Mouse (Mus musculus) frontal cortex, adult (tissue): ENCODE results near the gene Etfa.

Experiments
- ATAC-seq: cut with Nextera tagmentation; 2 replicates; pipeline ENCODE4 v1.9.2; 2017; ENCODE audit warnings: mild to moderate bottlenecking, moderate library complexity, mixed read lengths; ENCODE audit not compliant: low TSS enrichment

Etfa gene

DNA sequence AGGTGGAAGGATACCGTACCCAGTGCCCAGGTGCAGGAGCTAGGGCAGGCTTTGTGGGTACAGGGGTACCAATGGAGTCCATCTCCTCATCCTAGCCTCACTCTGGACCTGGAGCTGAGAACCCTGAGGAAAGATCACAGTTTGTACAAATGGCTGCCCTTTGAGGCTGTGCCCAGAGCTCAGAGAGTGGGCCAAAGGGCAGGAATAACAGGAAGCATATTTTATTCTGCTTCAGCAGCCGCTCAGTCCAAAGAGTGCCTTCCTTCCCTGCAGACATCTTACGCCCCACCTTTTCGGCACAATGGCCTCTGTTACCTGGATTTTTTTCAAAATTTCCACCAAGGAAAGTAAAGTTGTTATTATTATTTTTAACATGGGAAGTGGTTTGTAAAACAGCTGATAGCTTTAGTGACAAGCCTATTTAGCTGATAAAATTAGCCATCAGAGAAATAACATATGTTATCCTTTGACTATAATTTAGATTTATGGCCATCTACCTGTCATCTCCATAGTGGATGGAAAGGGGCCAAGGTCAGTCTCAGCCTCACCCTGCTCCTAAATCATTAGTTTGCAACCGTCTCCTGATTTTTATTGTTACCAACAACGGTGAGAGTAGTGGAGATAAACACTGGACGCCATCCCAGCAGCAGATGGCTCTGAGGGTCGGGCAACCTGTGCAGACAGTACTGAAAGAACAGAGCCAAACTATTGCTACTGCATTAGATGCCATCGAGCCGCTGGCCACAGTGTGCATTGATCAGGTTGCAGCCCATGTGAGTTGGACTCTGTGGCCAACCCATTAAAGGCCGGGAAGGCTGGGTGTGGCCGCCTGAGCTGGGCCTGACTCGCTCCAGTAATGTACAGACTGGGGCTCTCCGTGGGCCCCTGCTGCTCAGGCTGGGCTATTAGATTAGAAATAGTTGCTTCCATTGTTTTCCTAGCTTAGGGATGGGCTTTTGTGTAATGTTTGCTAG is 88.3 kb downstream of the Etfa start:
- no peak for ATAC-seq

DNA sequence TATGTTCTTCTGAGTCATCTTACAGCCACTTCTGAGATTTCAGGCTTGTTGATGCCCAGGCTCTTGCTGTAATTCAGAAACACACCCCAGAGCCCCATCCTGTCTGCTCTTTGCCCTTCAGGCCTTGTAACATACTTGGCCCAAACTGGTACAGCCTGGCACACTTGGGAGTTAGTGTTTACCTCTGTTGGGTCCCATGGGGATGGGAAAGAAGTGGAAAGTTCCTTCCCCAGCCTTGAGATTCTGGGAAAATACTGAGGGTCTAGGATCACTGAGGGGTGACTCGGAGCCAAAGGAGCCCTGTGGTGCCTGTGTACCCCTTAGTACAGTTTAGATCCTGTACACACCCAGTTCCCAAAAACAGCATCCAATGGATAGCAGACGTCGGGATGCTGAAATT is 90.3 kb downstream of the Etfa start:
- no peak for ATAC-seq

DNA sequence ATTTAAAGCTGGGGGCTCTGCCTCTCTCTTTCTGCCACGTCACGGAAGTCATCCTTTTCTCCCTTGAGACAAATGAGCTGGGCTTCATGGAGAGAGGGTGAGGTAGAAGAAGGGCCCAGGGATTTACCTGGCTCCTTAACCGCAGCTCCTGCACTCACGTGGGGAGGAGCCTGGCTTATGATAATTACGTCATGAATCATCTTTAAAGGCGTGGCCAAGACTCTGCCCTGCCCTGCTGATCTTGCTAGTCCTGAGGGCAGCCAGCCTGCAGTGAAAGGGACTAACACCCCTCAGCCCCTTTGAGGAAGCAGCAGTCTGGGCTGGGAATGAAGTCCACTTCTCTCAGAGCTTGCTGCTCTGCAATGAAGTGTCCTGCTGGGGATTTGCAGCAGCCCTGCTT is 100.9 kb downstream of the Etfa start:
- ATAC-seq: no peak

DNA sequence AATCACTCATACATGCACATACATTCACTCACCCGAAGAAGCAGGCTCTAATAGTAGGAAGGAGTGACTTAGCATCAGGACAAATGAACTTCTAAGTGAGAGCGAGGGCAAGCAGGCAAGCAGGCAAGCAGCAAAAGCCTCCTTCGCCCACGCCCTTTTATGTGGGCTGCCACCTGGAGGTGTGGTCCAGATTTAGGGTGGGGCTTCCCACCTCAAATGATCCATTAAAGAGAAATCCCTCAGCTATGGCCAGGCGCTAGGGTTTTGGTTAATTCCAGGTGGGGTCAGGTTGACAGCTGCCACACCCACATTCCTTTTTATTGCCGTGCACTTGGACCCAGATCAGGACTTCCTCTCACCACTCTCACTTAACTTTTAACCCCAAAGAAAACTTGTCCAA is 101.6 kb downstream of the Etfa start:
- no peak for ATAC-seq

DNA sequence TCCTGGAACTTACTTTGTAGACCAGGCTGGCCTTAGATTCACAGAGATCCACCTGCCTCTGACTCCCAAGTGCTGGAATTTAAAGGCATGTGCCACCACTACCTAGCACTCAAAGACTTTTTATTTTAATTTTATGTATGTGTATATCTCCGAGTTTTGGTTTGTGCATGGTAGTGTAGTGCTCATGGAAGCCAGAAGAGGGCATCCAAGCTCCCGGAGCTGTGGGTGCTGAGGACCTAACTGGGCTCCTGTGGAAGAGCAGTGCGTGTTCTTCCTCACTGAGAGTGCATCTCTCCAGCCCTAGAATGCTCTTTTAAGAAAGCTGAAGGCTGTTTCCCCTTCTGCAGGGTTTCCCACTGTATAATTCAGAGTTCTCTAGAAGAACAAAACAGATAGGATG is 102.2 kb downstream of the Etfa start:
- ATAC-seq: no peak

DNA sequence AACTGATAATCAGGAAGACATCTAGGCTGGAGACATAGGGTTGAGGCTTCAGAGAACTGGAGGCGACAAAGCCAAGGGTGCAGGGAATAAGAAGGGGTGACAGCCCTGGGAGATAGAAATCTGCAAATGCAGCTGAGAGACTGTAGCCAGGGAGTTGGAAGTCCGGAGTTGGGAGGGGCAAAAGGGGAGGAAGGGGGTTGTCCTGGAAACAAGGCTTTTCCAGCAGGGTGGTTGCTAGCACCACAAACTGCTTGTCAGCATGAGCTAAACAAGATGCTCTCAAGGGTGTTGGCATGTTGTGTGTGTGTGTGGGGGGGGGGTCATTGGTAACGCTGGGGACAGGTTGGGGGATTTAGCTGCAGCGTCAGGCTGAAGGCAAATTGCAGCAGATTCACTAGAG is 103.2 kb downstream of the Etfa start:
- ATAC-seq: no peak

DNA sequence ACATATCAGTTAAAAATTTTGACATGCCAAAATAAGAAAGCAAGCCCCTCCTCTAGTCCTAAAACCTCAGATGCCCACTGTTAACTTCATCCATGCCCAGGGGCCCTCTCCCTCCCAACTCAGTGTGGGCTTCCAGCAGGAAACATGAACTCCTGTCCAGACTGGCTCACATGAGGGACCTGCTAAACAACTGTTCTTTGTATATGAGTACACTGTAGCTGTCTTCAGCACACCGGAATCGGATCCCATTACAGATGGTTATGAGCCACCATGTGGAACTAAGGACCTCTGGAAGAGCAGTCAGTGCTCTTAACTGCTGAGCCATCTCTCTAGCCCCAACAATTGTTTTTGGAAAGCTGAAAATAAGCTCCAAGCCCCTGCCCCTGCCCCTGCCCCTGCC is 105.3 kb downstream of the Etfa start:
- no peak for ATAC-seq

DNA sequence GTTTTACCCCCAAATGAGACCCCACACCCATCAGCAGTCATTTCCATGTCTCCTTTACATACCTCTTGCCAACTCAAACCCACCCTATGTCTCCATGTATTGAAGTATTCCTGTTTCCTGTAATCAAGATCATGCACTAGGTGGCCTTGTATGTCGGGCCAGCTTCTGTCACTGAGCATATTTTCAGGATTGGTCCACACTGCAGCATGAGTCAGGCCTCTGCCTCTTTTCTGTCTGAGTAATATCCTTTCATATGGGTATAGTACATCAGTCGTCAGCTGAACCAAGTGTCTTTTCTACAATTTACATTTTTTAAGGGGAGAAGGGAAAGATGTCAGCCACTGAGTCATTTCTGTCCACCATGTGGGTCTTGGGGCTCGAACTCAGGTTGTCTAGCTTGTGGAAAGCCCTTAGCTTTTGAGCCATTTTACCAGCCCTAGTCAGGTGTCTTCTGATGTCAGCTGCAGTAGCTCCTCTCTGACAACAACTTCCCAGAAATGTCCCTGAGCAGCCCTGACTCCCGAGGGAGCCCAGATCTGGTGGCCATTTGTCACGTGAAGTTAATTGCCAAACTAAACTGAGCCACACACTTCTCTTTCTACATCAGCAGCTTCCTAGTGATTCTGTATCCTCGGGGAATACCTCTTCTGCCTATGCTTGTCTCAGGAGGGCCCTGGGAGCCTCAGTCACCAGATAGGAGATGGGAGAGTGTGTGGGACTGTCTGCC is 106.9 kb downstream of the Etfa start:
- no peak for ATAC-seq
